Mouse (Mus musculus) frontal cortex, postnatal 36 days (tissue): ENCODE data around the gene Prps1l3.
A peak's percentile ranks its signal among the peaks of the same experiment; 100 is the strongest.
"Not testable (repeated sequence)": the region's sequence is repeated elsewhere in the genome, so short reads cannot be mapped to it uniquely, and the experiment has no call there.

Source experiments
- DNase-seq, 2 experiments: peaks; one replicate each; pipeline ENCODE4 v3.0.0; 2022; ENCODE audit warnings: low spot score in 2 of 2

The Prps1l3 gene

DNA sequence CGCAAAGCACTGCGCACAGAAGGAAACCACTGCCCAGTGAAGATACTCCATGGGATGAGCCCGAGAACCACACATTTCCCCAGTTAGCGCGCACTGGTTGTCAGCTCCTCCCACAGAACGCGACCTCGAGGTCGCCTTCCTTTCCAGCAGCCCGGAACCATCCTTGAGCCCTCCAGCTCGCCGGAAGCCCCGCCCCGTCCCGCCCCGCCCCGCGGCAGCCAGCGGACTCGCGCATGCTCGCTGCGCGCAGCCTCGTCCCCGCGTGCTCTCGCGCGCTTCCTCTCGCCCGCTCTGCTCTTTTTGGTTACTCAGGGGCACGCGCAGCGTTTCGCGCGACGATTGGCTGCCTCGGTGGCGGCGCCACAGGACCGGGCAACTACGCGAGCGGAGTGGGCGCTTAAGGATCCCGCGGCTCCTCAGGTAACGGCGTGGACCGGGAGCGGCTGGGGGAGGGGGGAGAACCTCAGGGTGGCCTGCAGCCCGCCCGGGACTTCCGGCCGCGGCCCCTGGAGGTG, at the start of gene Prps1l3, which contains the start of gene Mipol1:
Gene Prps1l3 (plus strand): TSS at position 221 of the 515 bp plus-strand sequence.
Gene Mipol1 (plus strand): TSS at position 236 of the 515 bp plus-strand sequence.
- DNase-seq = peak; percentile 85 to 89

DNA sequence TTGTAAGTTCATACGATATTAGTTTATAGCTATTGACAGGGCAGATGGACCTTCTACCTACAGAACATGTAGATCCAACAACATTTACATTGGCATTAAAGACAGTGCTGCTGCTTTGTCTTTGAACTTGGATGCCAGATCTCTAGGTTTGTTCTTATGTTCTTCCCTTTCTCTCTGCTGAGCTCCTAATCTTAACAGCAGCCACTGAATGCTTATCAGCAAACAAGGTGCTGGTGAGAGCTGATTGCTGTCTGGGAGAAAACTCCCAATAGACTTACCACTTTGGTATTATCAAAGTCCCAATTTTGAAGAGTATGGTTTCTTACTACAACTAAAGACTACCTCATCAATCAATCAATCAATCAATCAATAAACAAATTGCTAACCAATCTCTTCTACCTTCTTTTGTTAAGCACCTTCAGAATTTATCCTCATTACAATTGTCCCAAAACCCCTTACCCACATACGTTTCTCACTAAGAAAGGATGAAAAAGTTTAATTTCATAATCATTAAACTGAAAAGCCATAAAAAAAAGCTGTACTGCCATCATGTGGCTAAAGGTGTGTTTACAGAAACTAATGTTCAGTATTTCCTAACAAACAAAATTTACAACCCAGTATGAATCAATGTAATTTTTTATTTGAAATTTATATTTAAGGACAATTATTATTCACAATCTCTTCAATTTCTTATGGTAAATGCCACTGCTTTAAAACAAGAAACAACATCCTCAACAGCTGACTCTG, 45.6 kb upstream of the Prps1l3 start:
- no peak for DNase-seq

DNA sequence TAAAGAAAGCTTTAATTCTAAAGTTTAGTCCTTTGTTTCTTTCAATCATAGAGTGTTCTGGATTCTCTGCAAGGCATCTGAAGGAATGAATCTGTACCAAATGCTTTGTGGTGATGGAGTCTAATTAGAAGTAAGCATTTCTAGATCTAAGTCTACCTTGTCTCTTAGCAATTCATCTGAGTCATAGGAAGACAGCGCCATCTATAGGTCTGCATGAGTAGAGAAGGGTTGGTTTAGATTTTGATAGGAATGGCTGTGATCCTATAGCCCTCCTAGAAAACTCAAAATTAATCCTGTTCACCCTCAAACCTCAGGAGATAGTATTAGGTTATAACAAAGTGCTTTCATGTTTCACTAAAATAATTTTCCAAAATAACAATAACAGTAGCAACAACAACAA, 44.7 kb upstream of the Prps1l3 start:
- DNase-seq = no peak

DNA sequence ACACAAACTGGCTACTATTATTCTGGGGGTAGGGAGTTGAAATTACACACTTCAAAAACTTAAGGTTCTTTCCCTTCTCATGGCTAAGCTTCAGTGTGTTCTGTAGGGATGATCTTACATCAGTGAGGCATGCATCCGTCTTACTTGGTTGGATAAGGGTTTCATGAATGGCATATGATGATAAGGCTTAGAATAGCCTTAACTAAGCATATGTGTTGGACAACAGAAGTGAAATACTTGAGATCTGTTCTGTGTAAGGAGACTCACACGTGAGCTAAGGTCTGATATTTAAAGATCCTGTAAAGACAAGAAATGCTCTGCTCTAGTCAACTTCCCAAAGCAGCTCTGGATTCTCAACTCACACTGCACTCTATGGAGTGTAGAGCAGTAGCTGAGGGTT, 44.1 kb upstream of the Prps1l3 start:
- no peak for DNase-seq

DNA sequence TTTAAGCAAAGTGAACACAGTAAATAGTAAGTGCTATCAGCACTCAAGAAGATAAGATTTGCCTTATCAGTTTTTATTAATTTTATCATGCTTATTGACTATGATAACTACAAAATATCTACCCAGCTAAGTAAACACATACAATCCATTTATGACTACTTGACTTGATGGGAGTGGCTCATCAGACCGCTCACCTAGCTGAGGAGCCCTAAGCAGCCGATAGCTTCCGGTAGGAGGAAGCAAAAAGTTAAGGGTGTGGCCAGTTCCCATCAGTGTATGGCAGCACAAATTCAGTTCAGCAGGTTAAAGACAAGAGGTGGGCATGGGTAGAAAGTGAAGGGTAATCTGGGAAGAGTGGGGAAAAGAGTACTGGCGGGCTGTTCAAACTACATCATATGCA, 43.2 kb upstream of the Prps1l3 start:
- no peak for DNase-seq

DNA sequence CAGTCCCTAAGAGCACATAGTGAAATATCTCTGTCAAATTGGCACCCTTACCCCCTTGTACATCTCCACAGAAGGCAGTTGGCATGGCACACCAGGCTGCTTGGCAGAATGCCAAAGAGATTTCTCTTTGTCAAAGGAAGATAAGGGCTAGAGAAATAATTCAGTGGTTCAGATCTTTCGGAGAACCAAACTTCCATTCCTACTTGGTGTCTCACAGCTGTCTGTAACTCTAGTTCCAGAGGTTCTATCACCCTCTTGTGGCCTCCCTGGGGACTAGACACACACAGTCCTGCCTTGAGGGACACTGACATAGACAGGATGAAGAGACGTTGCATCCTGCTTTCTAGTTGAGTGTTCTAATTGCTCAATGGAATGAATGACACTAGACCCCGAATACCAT, 35.6 kb upstream of the Prps1l3 start:
- peak in 1 of 2 experiments; percentile 3 for DNase-seq

DNA sequence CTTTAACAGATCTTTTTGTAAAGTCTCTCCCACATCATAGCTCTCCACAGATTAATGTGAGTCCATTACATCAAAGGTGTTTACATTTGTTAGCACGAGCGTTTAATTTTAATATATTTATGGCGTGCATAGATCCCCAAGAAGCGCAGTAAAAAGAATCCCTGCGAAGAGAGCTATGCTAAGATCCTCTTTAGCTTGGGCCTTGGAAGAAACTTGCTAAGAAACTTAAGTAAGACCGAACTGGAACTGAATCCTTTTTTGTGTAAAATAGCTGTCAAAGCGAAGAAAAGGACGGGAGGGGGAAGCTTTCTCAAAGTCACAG, 34.0 kb upstream of the Prps1l3 start:
- no peak for DNase-seq

DNA sequence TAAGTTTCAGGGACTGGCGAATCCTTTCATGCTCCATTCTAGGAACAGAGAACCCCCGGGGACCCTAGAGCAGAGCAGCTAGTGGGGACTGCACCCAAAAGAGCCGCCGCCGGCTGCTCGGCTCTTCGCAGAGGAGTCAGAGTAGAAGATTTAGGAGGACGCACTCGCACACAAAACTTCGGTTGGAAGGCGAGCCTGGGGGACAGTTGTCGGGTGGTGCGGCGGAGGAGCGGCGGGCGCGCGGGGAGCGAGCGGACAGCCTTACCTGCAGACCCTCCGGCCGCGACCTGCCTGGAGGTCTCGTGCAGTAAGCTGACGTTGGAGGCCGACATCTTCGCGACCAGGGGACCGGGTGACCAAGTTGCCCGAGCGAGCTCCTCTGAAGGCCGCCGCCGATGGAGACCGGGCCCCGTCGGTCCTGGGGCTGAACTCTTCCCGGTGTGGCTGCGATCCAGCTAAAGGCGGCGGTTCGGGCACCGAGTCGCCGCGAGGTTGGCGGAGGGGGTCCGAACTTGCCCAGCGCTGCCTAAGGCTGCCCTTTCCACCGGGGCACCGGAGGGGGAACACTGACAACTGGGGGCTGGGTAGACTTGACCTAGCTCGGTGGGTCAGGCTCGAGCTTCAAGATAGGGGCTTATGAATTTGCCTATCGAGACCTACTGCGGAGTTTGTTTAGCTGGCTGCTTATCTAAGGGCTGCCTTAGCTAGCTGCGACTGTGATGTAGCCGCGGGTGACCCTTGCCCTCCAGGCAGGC, 33.4 kb upstream of the Prps1l3 start:
- DNase-seq = peak in 1 of 2 experiments; percentile 4

DNA sequence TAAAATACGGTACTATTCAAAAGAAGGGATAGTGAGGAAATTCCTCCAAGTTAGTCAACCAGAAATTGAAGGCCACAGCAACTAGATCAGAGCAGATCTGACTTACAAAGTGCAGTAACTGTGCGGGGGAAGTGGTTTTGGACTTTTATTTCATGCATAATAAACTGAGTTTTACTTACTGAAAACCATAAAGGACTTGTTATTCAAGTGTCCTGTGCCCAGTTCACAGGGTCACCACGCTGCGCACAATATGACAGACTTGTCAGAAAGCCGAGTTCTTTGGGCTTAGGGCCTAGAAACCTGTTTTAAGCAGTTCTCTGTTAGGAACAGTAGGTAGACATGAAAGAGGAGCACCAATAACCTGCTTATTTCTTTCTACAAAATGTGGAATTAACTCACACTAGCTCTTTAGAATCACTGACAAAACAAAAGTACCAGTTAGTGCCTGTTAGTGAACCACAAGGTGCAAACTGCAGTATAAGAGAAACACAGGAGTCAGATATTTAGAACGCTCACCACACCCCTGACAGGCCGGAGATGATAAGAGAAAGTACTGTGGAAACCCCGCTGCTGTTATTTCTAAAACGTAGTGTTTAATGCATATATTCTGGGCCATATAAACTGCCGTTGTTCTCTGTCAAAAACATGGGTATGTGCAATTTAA, 32.7 kb upstream of the Prps1l3 start, which contains the start of gene Slc25a21:
Gene Slc25a21 (minus strand): TSS at position 110 of the 664 bp plus-strand sequence.
- no peak for DNase-seq

GRCm38 (mm10) chr12:57198269-57198668, 31.9 kb upstream of the Prps1l3 start:
- DNase-seq = no peak

DNA sequence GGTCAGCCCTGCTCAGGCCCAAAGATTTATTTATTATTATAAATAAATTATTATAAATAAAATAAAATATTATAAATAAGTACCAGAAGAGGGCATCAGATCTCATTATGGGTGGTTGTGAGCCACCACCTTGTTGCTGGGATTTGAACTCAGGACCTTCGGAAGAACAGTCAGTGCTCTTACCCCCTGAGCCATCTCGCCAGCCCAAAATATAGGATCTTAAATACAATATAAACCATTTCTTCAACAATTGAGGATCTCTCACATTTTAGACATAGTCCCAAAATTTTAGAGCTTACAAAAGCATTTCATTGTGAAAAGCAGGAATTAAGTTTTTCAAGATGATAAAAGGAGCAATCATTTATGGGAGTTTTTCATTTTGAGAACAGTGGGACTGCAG, 30.8 kb upstream of the Prps1l3 start:
- no peak for DNase-seq

DNA sequence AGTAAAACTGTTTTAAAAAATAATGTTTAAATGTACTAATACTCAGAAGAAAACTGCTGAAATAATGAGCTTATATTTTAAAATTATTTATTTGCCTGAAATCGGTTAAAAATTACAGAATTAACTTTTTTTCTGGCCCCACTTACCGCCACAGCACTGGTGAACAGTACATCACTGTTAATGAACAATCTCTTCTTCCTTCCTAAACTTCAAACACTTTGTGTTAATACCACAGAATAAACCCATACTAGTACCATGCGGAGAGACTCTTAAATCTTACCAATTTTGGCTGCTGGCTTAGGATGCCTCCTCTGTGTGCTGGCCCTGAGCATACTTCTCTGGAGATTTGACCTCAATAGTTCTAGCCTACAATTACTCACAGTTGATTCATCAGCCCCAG, 28.3 kb upstream of the Prps1l3 start:
- DNase-seq = no peak

- no peak for DNase-seq
These were observed 25.8 kb upstream of the Prps1l3 start for GRCm38 (mm10) chr12:57204276-57204851.

DNA sequence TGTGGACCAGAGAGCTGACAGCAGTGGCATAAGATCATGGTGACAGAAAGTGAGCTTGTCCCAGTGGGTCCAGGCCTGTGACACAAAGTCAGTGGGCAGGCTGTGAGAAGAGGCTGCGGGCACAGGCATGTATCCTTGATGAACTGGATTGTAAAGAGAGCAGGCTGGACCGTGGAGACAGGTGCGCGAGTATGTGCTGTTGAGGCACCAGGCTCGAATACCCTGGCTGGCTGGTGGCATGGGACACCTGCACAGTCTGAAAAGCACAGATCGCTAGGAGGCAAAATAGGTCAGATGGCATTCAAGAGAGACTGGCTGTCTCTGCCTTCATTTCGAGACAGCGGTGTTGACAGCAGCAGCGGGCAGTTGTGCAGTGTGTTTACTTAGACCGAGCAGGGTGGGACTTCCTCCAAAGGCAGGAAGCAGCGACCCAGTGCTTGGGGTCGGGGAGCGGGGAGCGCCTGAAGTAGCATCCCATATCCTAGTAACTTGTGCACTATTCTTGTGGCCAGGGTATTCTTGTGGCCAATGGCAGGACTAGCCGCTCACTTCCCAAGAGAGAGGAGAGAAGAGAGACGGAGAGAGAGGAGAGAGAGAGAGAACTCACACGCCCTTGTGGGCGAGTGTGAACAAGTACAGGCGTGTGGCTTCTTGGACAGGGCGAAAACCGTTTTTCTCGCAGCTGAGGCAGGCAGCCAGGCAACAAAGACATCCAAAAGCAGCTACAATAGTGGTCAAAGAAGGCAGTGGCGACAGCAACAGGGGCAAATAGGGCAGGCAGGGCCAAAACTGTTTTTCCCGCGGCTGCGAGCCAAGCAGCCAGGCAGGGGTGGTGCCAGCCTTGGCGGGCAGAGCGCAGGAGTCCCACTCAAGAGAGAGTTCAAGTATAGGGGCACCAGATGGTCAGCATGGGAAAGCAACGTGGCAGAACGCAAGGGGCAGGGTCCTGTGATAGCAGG, 18.6 kb upstream of the Prps1l3 start:
- peak; percentile 19 to 24 for DNase-seq

DNA sequence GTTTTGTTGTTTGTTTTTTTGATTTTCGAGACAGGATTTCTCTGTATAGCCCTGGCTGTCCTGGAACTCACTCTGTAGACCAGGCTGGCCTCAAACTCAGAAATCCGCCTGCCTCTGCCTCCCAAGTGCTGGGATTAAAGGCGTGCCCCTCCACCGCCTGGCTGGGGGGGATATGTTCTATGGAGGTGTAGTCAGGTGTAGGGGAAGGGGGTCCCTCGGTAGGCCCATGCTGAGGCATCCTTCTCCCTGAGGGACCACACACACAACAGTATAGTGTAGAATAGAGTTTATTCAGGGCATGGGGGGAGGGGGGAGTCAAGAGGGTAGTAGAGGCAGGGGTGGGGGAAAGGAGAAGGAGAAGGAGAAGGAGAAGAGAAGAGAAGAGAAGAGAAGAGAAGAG, 17.7 kb upstream of the Prps1l3 start:
- not testable (repeated sequence) for DNase-seq

DNA sequence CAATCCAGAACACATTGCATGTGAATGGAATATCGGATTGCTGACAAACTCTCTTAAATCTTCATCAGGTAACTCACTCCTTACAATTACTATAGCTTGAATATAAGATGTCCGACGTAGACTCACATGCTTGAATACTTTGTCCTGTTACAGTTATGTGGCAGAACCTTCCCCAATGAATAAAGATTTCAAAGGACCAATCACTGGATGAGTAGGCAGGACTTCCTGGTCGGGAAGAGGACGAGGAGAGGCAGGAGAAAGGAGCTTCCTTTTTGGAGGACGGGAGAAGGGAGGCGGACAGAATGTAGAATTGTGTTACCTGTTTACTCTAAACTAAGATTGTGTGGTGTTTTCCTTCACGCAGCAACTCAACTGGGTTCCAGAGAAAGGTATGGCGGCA, 3.8 kb upstream of the Prps1l3 start:
- DNase-seq = no peak

DNA sequence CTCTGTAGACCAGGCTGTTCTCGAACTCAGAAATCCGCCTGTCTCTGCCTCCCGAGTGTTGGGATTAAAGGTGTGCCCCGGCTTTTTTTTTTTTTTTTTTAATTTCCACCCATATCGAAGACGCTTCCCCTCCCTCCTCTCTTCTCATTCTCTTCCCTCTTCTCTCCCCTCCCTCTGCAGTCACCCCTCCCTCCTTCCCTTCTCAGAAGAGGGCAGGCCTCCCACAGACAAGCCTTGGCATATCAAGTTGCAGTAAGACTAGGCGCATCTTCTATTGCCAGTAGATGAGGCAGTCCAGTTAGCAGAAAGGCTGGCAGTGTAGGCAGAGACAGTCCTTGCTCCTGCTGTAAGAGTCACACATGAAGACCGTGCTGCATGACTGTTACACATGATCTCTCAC, 2.4 kb upstream of the Prps1l3 start:
- no peak for DNase-seq

DNA sequence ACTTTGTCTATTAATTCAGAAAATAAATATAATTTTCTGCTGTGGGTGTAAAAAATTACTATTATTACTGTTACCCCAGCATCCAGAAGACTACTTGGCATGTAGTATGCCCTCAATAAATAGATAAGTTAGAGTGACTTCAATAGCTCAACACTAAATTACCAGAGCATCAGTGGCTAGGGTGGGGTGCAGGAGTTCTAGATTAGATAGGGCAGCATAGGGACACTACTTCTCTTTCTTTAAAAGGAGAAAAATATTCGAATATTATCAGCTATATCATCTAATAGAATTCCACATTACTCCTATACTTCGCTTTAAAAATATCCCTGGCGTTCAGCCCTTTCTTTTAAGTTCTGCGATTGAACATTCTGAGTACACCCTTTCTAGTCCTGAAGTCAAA, 509 bp upstream of the Prps1l3 start:
- DNase-seq = no peak

GRCm38 (mm10) chr12:57231085-57231875, 1.1 kb downstream of the Prps1l3 start:
- peak in 1 of 2 experiments; percentile 6 for DNase-seq

DNA sequence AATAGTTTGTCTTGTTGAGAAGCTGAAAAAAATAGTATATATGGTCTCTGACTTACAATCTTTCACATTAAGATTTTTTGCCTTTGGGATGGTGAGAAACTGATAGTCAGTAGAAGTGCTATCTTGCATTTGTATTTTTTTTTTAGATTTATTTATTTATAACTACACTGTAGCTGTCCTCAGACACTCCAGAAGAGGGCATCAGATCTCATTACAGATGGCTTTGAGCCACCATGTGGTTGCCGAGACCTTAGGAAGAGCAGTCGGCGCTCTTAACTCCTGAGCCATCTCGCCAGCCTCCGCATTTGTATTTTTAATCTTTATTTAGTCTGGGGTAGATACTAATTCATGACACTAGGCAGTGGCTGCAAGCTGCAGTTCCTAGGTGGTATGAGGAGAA, 3.2 kb downstream of the Prps1l3 start:
- no peak for DNase-seq
